Mouse (Mus musculus) olfactory bulb, adult 2 months (tissue): Measurements from ENCODE around the gene Tigd3. TPM values are rescaled to one million over a fixed set of nuclear protein-coding genes. Genes with fewer than 3 reads are reported as not detected.

ENCODE experiments used
- H3K27ac ChIP-seq: fragments of 200-500 bp; 2 replicates; pipeline ENCODE4 v1.5.1; 2012; ENCODE audit warnings: low read depth, low read length; ENCODE audit not compliant: insufficient read depth
- H3K4me1 ChIP-seq: fragments of 200-500 bp; 2 replicates; pipeline ENCODE4 v1.6.1; 2012; ENCODE audit warnings: low read length; ENCODE audit not compliant: control insufficient read depth, insufficient read depth
- H3K4me3 ChIP-seq: fragments of 200-500 bp; 2 replicates; pipeline ENCODE4 v1.5.1; 2012; ENCODE audit warnings: mild to moderate bottlenecking, low read depth, low read length, moderate library complexity; ENCODE audit not compliant: insufficient read depth
- CTCF ChIP-seq: fragments of 200-500 bp; IDR thresholded peaks from 2 replicates; pipeline ENCODE4 v1.5.1; 2012; ENCODE audit warnings: low read depth, mild to moderate bottlenecking, low read length, moderate library complexity; ENCODE audit not compliant: insufficient read depth
- POLR2A ChIP-seq: fragments of 200-500 bp; IDR thresholded peaks from 2 replicates; pipeline ENCODE4 v1.6.1; 2012; ENCODE audit warnings: mild to moderate bottlenecking, low read depth, low read length, moderate library complexity; ENCODE audit not compliant: insufficient read depth
- WGBS: fragments of 180-500 bp; shearing (Covaris S2); methylation state at CpG from one replicate; pipeline ENCODE4 v1.1.7; 2018; 5-methylcytosine and 5-hydroxymethylcytosine counted together
- polyA plus RNA-seq: library from polyadenylated mRNA; stranded (reverse); fragments of >200 nt; gene quantifications from 2 replicates; pipeline ENCODE4 v1.2.4, GENCODE M21; 2012; ENCODE audit warnings: low replicate concordance; ENCODE audit not compliant: missing spikeins, insufficient read depth, insufficient read length

Tigd3 gene
- polyA plus RNA-seq, 1 experiment: not detected

- WGBS: 71% methylated on average over 5 of the region's 5 CpGs
- TF ChIP-seq POLR2A (no peak), CTCF (no peak)
- Histone ChIP-seq H3K4me1 (peaks cover 16% of the 10 kb centered on the region), H3K4me3 (no peak overlapping the region), H3K27ac (no peak overlapping the region)
These were observed 41.7 kb upstream of the Tigd3 start for GRCm38 (mm10) chr19:5935691-5936090.

- 79% methylated on average over 3 of the region's 3 CpGs for WGBS
- no peak overlapping the region for H3K4me3 ChIP-seq
- no peak overlapping the region for H3K27ac ChIP-seq
- TF ChIP-seq CTCF (no peak), POLR2A (no peak)
- peaks cover 16% of the 10 kb centered on the region for H3K4me1 ChIP-seq
These were observed 41.3 kb upstream of the Tigd3 start for GRCm38 (mm10) chr19:5935266-5935665.

GRCm38 (mm10) chr19:5929634-5930596 is 36.0 kb upstream of the Tigd3 start:
- no peak for TF ChIP-seq CTCF
- TF ChIP-seq POLR2A: no peak
- Histone ChIP-seq H3K27ac (no peak overlapping the region), H3K4me1 (peaks cover 2% of the 10 kb centered on the region), H3K4me3 (no peak overlapping the region)
- 57% methylated on average over 14 of the region's 14 CpGs for WGBS

GRCm38 (mm10) chr19:5928546-5928945 is 34.6 kb upstream of the Tigd3 start:
- no peak for TF ChIP-seq CTCF
- no peak for TF ChIP-seq POLR2A
- WGBS: 76% methylated on average over 3 of the region's 3 CpGs
- H3K4me3 ChIP-seq: no peak overlapping the region
- no peak overlapping the region for H3K27ac ChIP-seq
- H3K4me1 ChIP-seq: peaks cover 9% of the 10 kb centered on the region

- no peak for TF ChIP-seq POLR2A
- TF ChIP-seq CTCF: no peak
- H3K4me1 ChIP-seq: peaks cover 9% of the 10 kb centered on the region
- WGBS: 79% methylated on average over 6 of the region's 6 CpGs
- no peak overlapping the region for H3K4me3 ChIP-seq
- H3K27ac ChIP-seq: no peak overlapping the region
These were observed 34.2 kb upstream of the Tigd3 start for GRCm38 (mm10) chr19:5928104-5928503.

GRCm38 (mm10) chr19:5927532-5927931 is 33.6 kb upstream of the Tigd3 start:
- Histone ChIP-seq H3K4me1 (peaks cover 9% of the 10 kb centered on the region), H3K4me3 (no peak overlapping the region), H3K27ac (no peak overlapping the region)
- WGBS: 83% methylated on average over 8 of the region's 8 CpGs
- TF ChIP-seq CTCF: no peak
- no peak for TF ChIP-seq POLR2A

- Histone ChIP-seq H3K4me3 (no peak overlapping the region), H3K4me1 (peaks cover 9% of the 10 kb centered on the region), H3K27ac (no peak overlapping the region)
- no peak for TF ChIP-seq POLR2A
- no peak for TF ChIP-seq CTCF
- WGBS: 76% methylated on average over 11 of the region's 11 CpGs
These were observed 33.1 kb upstream of the Tigd3 start for GRCm38 (mm10) chr19:5927026-5927425.

GRCm38 (mm10) chr19:5925311-5925855 is 31.4 kb upstream of the Tigd3 start:
- Histone ChIP-seq H3K4me3 (no peak overlapping the region), H3K27ac (no peak overlapping the region), H3K4me1 (peaks cover 11% of the 10 kb centered on the region)
- WGBS: 36% methylated on average over 11 of the region's 11 CpGs
- TF ChIP-seq POLR2A (no peak), CTCF (no peak)

GRCm38 (mm10) chr19:5924713-5925093 is 30.8 kb upstream of the Tigd3 start, which contains the start of gene Cdc42ep2:
Gene Cdc42ep2 (minus strand): TSS chr19:5924816.
- H3K27ac ChIP-seq: no peak within 1 kb of the TSS; the same call in 1 of the 2 replicates
- peak within 1 kb of the TSS; percentile 52 for H3K4me3 ChIP-seq
- H3K4me1 ChIP-seq: peaks cover 11% of the 10 kb centered on the region; the same call in 1 of the 2 replicates
- TF ChIP-seq CTCF (no peak), POLR2A (no peak; the same call in 1 of the 2 replicates)
- WGBS: under 1% methylated on average over 18 of the region's 18 CpGs
